Mouse (Mus musculus) inflammation-experienced regulatory T-cells, adult 6 months (primary cell): ENCODE results near the gene Tspan5. TPM values are rescaled to one million over a fixed set of nuclear protein-coding genes. Genes with fewer than 3 reads are reported as not detected.

Experiments
- ATAC-seq: one replicate; pipeline ENCODE4 v1.8.0; 2017
- polyA plus RNA-seq, 3 experiments: library from polyadenylated mRNA; unstranded; fragments of 100-300 nt; shearing (Covaris generic); gene quantifications; one replicate each; pipeline ENCODE4 v1.2.1; 2017

Tspan5 gene
- polyA plus RNA-seq, 3 experiments from 2014 or later, result 4.1 to 11.4 (median 8.2) TPM

- ATAC-seq, result no peak
Measured at GRCm38 (mm10) chr3:138771549-138772333, 29.7 kb downstream of the Tspan5 start.

DNA sequence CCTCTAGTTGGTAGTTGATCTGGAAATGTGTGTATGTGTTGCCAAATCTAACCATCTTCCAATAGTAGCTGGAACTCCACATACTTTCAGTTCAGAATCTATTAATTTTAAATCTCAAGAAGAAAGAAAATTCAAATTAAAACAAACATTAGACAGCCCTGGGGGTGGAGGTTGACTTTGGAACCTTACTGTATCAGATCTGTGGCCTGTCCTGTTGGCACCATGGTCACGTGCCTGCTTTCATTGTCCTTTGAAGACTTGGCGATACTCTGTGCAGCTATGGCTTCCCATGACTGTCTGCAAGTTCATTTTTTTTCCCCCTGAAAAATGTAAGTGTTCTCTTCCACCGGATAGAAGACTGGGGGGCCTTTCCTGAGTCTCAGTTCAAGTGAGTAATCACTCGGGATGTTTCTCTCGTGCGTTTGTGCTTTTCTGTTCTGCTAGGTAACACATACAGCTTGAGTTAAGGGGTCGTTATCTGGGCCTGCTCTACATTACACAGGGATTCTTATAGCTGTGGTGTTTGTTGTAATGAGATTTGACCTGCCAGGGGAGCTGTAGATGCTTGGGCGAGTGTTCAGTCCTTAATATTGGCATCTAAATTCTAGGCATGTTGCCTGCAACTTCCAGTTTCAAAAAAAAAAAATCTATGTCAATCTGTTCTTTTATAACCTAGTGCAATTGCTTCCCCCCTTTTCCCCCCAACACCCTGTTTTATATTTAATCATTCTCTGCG lies 32.0 kb downstream of the Tspan5 start:
- ATAC-seq, result no peak

DNA sequence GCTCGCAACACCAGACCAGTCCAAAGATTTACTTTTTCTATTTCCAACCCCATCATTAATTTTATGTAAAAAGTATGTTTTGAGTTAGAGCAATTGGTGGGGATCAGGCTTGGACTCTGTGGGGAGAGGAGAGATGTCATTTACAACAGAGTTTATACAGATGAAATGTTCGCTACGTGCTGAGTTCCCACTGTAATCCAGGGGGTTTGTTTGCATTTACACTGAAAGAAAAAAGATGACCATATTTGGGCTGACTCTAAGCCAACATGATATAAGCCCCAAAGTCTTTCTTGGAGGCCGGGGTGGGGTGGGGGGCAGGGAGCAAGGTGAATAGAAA lies 32.6 kb downstream of the Tspan5 start:
- ATAC-seq, result no peak

GRCm38 (mm10) chr3:138775926-138776715 lies 34.1 kb downstream of the Tspan5 start:
- no peak for ATAC-seq

DNA sequence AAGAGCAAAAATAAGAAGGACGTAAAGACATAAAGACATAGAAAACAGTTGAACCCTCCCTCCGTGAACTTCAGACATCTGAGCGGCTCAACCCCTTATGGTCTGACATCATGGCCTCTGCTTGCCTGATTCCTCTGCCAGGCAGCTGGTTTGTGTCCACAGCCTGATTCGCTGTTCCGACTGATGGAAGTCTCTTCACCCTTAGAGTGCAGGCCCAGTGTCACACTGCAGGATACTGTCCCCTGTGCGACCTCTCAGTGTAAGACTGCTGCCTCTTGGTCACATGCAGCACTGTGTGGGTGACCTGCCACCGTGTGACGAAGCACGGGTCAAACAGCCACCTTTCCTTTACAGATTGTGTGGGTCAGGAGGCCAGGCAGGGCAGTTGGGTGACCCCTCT lies 39.5 kb downstream of the Tspan5 start:
- no peak for ATAC-seq

- no peak for ATAC-seq
Measured at GRCm38 (mm10) chr3:138783859-138784640, 42.1 kb downstream of the Tspan5 start.

- no peak for ATAC-seq
Measured at GRCm38 (mm10) chr3:138784641-138785025, 42.6 kb downstream of the Tspan5 start.

- no peak for ATAC-seq
Measured at GRCm38 (mm10) chr3:138787758-138788488, 45.9 kb downstream of the Tspan5 start.

GRCm38 (mm10) chr3:138788489-138788850 lies 46.5 kb downstream of the Tspan5 start:
- ATAC-seq, result no peak

DNA sequence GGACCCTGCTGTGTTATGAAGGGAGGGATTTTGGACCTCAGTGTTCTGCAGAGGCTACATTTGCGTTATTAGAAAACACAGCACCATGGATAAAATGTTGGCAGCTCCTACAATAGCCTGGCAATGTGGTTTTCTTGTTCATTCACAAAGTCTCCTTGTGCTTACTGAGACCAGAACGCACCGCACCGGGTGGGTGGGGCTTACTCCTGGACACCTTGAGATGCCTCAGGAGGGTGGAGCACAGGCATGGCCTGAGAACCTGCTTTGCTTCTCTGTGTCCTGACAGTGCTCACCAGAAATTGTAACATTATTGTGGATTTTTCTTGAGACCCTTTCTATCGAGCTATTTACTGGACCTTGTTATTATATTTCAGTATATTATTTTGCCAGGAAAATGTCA lies 47.3 kb downstream of the Tspan5 start:
- ATAC-seq, result no peak

- ATAC-seq, result no peak
Measured at GRCm38 (mm10) chr3:138794533-138794932, 52.5 kb downstream of the Tspan5 start.

DNA sequence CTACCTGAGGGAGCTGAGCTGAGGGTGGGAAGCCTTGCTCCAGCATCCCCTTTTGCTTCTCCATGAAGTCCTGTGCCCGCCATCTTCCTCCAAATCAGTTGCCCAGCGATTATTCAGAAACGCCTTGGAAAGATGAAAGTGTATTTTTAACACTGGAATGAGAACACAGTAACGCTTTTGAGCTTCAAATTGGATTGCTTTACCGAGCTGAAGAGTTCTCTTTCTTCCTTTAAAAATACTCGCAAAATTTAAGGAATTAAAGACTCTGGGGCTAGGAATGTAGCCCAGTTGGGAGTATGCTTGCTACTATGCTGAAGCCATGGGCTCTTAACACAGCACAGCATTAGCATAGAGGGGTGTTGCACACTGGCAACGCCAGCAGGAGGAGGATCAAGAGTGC lies 54.0 kb downstream of the Tspan5 start:
- ATAC-seq, result no peak

DNA sequence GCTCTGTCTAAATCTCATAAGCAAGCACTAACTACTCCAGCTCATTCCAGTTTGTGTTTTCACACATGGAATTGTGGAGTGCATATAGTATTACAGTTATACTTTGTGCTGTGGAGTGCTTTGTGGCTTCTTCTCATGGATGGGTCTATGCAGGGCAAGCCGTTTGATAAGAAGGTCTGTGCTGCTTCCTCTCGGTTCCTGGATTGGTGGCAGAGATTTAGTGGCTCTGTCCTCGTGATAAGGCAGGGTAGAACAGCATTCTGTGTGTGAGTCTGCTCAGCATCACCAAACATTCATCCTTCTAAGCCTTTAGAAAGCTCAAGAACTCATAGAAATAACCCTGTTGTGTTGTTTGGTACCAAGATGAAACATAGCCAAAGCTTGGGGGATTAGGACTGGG lies 54.6 kb downstream of the Tspan5 start:
- ATAC-seq, result no peak

DNA sequence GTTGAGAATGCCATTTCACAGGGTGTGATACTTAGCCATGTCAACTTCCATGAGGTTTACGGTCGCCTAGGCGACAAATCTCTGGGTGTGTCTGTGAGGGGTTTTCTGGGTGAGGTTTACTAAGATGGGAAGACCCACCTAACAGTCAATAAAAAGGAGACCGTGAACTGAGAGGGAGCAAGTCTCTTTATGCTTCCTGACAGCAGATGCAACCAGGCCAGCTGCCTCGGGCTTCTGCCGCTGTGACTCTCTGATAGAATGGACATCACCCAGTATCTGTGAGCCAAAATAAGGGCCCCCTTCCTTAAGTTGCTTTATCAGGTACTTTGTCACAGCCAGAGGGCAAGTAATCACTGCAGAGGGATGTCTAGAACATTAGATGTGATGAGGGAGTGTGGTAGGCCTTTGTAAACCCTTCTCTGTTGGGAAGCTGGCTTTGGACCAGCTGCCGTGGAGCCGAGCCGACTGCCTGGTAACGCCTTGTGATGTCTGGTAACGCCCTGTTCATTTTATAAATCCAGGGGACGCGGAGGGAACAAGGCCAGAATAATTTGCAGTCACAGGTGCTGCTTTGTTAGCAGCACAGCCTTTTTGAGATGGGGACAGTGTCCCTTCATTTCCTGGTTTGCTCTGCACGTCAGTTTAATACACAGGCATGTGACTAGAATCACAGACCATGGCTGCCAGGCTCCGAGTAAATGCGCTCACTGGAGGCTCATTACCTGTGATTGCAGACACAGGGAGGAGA lies 58.8 kb downstream of the Tspan5 start:
- ATAC-seq, result no peak

DNA sequence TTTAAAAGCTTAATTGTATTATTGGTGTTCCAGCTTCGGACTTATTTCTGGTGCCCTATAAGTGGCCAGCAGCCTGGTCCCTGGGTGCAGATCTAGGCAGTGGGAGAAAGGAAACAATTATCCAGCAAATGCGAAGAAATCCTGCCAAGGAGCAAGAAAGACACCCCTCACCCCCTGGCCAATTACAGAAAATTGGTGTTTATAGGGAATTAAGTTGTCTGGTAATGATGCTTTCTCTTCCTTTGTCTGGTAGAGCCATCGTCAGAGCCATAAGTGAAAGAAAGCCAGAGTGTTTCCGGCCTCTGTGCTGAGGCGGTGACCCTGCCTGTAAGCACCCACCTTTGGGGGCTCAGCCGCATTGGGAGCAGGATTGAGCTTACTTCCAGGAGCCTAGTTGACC lies 59.7 kb downstream of the Tspan5 start:
- no peak for ATAC-seq

DNA sequence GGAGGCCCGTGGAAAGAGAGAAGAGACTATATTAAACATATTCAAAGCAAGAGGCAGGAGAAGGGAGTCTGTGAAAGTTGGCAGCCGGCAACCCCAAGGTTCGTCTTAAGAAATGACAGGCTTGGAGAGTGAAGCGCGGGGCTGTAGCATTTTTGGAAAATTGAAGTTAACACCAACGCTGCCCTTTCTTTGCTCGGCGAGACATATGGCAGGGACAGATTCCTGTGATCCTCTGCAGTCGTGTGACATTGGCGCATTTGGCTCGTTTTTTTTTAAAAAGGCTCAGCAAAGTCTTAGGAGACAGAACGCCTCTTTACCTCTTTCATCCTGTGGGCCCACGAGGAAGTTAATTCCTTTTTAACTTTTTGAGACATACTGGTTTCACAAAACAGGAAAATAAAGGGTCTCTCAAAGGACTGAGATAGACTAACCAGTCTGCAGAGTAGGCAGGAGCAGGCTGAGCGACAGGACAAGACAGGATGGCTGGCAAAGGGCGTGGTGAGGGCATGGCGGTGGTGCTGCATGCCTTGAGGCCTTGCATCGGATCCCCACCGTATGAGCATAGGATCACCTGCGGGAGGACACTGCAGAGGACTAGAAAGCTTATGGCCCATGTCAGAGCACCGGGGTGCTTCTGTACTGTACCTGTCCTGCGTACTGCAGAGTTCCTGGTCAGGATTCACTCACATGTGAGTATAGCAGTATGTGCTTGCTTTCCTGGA lies 60.9 kb downstream of the Tspan5 start:
- ATAC-seq, result no peak

DNA sequence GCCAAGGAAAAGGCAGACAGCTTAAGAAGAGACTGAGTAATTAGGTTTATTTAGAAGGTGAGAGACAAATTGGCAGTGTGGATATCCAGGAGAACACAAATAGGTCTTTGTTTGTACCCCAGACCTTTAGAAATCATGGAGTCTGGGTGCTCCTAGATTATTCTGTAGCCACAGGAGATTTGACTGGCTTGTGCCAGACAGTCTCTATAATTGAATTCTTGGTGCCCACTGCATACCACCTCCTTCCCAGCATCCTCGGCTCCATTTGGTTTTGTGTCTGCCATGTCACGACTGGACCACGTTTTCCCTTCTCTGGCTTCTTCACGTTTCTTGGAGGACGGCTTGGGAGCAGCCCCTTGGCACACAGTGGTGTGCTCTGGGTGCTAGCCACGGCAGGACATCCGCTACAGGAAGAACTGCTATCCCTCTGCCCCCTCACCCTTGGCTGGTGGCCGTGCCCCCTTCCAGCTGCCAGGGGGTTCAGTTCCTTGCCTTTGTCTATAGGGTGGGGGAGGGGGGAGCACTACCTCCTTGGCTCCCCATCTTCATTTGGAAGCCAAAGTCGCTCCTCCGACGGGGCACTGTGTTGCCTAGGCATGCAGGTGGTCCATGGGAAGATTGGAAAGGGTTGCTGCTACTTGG lies 61.6 kb downstream of the Tspan5 start:
- ATAC-seq, result no peak

GRCm38 (mm10) chr3:138804104-138805048 lies 62.4 kb downstream of the Tspan5 start:
- no peak for ATAC-seq

GRCm38 (mm10) chr3:138807795-138808194 lies 65.8 kb downstream of the Tspan5 start:
- no peak for ATAC-seq
